In genomic region chrX:155167667-155168066, GRCm38 (mm10) we compare ENCODE assay signal across 22 mouse cellular contexts. TPM values are rescaled to one million over a fixed set of nuclear protein-coding genes. Genes with fewer than 3 reads are reported as not detected.
"Had no signal": no experiment of that assay in that cellular context is flagged by ENCODE, and none has a peak within 500 bp of the region (broad histone marks: within the 10 kb centered on the region; RNA-seq: fewer than 3 reads in every experiment).

No protein-coding gene starts in this region.

- H3K27ac ChIP-seq: neural tube, embryonic 15.5 days; stomach, embryonic 15.5 days; stomach, postnatal 0 days had no signal

- H3K4me1 ChIP-seq: neural tube, embryonic 15.5 days; stomach, embryonic 15.5 days had no signal

- H3K27me3 ChIP-seq: neural tube, embryonic 15.5 days; stomach, embryonic 15.5 days had no signal

- H3K9ac ChIP-seq: neural tube, embryonic 15.5 days; stomach, embryonic 15.5 days had no signal

- H3K9me3 ChIP-seq: neural tube, embryonic 15.5 days; stomach, embryonic 15.5 days had no signal

- H3K4me3 ChIP-seq: neural tube, embryonic 15.5 days; stomach, embryonic 15.5 days had no signal

- DNase-seq: right cerebral cortex, adult 18-20 months; right cerebral cortex, postnatal 14 days; right cerebral cortex, postnatal 25 days; right cerebral cortex, postnatal 4 days; spleen, adult 18-20 months; thymus, adult 18-20 months; thymus, adult 2 months; thymus, postnatal 14 days; thymus, postnatal 25 days; thymus, postnatal 36 days; thymus, postnatal 4 days had no signal

- H3K36me3 ChIP-seq: neural tube, embryonic 15.5 days; stomach, embryonic 15.5 days had no signal

- H3K4me2 ChIP-seq: neural tube, embryonic 15.5 days; stomach, embryonic 15.5 days had no signal

RNA-seq across cellular contexts. Expression of gene Cldn34b2, which starts 39.5 kb away (rescaled TPM):
- total RNA-seq: neutrophil, adult 5-6 weeks had no signal
- polyA plus RNA-seq: neural tube, embryonic 14.5 days; neural tube, embryonic 15.5 days; small intestine, adult 2 months; spleen, adult 2 months; stomach, embryonic 14.5 days; stomach, embryonic 15.5 days; stomach, embryonic 16.5 days; stomach, postnatal 0 days; thymus, adult 2 months; thymus, postnatal 0 days; urinary bladder, adult 2 months had no signal
